Mouse (Mus musculus): ENCODE measurements around the gene Baz2a.
"Not testable (repeated sequence)": the region's sequence is repeated elsewhere in the genome, so short reads cannot be mapped to it uniquely, and the experiment has no call there.

Baz2a gene

GRCm38 (mm10) chr10:128091564-128092505 lies at the start of gene Baz2a:
Baz2a (plus strand) TSS chr10:128091577.
- DNase-seq, result peak; percentile 61 to 70

- DNase-seq, result no peak
Measured at GRCm38 (mm10) chr10:128041636-128042035, 49.7 kb upstream of the Baz2a start.

- DNase-seq, result no peak
Measured at GRCm38 (mm10) chr10:128042466-128042865, 48.9 kb upstream of the Baz2a start.

GRCm38 (mm10) chr10:128043041-128043835 lies 48.1 kb upstream of the Baz2a start:
- DNase-seq, result no peak

- DNase-seq, result no peak
Measured at GRCm38 (mm10) chr10:128048157-128048556, 43.2 kb upstream of the Baz2a start.

- DNase-seq, result no peak
Measured at GRCm38 (mm10) chr10:128049741-128050140, 41.6 kb upstream of the Baz2a start.

DNA sequence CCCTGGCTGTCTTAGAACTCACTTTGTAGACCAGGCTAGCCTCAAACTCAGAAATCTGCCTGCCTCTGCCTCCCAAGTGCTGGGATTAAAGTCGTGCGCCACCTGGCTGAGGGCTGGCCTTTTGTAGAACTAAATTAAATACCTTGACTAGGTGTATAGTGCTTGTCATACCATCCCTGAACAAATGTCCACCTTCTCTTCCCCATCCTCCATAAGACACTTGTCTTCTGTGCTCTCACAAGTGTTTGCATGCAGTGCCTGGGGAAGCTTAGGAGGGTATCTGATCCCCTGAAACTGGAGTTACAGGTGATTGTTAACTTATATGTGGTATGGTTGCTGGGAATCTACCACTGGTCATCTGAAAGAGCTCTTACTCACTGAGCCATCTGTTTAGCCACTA lies 41.0 kb upstream of the Baz2a start:
- DNase-seq, result no peak

GRCm38 (mm10) chr10:128051589-128051988 lies 39.8 kb upstream of the Baz2a start:
- no peak for DNase-seq

DNA sequence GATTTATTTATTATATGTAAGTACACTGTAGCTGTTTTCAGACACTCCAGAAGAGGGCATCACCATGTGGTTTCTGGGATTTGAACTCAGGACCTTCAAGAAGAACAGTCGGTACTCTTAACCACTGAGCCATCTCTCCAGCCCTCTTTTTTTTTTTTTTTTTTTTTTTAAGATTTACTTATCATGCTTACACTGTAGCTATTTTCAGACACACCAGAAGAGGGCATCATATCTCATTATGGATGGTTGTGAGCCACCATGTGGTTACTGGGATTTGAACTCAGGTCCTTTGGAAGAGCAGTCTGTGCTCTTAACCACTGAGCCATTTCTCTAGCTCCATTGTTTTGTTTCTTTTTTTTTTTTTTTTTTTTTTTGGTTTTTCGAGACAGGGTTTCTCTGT lies 39.2 kb upstream of the Baz2a start:
- not testable (repeated sequence) for DNase-seq

- no peak for DNase-seq
Measured at GRCm38 (mm10) chr10:128053001-128053400, 38.4 kb upstream of the Baz2a start.

GRCm38 (mm10) chr10:128058184-128058583 lies 33.2 kb upstream of the Baz2a start:
- no peak for DNase-seq

DNA sequence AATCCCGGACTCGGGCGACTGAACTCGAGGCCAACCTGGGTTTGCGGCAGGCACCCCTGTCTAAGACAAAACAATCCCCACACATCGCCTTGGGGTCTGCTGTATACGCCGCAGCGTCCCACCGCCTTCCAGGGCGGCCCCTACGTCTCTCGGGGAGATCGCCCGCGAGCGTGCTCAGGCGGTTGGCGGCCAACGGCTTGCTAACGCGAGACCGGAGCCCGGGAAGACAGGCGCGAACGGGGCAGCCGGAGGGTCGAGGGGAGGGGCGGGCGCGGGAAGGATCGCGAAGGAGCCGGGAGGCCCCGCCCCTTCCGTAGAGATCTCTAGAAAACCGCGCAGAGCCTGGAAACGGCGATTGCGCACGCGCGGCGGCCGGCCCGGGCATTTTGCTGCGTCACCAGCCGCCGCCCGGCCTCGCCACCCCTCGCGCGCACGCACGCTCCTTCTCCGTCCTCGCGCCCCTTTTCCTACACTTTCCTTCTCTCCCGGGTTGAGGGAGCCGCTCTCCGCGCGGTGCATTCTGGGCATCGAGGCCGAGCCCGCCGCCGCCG lies 32.7 kb upstream of the Baz2a start, which contains the start of gene Ptges3:
Gene Ptges3, plus strand, starts transcription at position 354 of the 551 bp plus-strand sequence.
- DNase-seq, result peak; percentile 99

DNA sequence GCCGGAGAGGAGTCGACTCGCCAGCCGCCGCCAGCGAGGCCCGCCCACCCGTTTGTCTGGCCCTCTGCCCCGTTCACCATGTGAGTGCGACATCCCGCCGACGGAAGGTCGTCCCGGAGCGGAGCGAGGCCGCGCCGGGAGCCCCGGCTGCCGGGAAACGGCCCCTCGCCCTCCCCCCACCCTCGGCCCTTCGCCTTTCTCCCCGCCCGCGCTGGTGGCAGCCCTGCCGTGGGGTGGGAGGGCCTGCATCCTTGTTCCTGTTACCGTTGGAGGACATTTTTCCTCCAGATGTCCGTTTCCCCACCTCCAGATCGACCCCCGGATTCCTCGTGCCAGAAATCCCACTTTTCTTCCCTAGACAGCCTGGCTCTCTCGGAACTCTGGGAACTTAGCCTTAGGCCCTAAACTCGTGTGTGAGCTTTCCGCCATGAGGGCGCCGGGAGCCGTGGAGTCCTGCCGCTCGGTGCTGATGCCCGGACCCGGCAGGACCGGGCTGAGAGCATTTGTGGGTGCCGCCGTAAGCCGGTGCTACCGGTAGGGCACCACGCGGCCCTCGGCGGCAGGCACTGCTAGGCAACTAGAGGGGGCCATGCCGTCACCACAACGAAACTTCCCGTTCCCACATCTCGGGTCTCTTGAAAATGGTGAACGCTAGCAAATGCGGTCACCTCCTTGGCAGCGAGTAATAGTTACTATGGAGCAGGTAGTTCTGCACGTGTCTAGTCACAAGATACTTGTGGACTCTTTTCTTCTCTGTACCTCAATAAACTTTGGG lies 32.0 kb upstream of the Baz2a start:
- peak; percentile 68 to 74 for DNase-seq

DNA sequence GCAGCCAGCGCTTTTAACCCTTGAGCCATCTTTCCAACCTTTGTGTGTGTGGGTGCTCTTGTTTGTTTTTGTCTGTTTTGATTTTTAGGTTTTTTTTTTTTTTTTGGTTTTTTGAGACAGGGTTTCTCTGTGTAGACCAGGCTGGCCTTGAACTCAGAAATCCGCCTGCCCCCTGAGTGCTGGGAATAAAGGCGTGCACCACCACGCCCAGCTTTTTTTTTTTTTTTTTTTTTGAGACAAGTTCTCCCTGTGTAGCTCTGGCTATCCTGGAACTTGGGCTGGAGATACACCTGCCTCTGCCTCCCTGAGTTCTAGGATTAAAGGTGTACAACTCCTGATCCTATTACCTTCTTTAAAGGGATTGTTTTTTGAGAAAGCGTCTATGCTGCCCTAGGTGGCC lies 30.3 kb upstream of the Baz2a start:
- DNase-seq, result no peak

DNA sequence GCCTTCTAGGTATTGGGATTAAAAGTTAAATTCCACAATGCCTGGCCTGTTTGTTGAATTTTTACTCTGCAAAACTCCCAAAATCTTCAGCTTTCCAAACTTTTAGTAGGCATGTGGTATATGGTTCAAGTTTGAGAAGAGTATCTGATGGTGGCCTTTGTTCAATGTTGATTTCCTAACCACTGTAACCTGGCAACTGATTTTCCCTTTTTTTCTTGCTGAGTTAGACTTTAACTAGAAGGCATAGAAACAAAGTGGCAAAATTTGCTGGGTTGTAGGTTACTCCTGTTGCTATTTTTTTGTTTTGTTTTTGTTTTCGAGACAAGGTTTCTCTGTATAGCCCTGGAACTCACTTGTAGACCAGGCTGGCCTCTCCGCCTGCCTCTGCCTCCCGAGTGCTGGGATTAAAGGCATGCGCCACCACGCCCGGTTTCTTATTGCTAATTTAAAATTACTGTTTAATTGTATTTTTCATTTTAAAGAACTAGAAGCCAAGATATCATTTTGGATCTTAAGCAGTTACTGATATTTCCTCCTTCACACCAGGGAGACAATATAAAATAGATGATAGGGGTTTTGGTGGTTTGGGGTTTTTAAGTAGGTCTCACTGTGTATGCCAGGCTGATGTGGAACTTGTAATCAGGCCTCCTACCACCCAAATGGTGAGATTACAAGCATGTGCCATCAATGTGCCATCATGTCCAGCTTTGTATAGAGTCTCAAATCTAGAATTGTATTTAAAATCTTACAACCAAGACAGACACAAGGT lies 29.0 kb upstream of the Baz2a start:
- DNase-seq, result no peak

GRCm38 (mm10) chr10:128066072-128066471 lies 25.3 kb upstream of the Baz2a start:
- DNase-seq, result no peak

- DNase-seq, result no peak
Measured at GRCm38 (mm10) chr10:128069201-128069600, 22.2 kb upstream of the Baz2a start.

DNA sequence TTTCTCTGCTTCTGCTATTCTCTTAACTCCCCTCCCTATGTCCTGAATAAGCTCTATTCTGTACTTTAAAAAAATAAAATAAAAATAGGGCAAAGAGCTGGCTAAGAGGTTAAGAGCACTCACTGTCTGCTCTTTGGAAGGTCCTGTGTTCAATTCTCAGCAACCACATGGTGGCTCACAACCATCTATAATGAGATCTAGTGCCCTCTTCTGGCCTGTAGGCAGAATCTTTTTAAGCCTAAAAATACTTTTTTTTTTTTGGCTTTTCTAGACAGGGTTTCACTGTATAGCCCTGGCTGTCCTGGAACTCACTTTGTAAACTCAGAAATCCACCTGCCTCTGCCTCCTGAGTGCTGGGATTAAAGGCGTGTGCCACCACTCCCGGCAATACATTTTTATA lies 20.9 kb upstream of the Baz2a start:
- not testable (repeated sequence) for DNase-seq

DNA sequence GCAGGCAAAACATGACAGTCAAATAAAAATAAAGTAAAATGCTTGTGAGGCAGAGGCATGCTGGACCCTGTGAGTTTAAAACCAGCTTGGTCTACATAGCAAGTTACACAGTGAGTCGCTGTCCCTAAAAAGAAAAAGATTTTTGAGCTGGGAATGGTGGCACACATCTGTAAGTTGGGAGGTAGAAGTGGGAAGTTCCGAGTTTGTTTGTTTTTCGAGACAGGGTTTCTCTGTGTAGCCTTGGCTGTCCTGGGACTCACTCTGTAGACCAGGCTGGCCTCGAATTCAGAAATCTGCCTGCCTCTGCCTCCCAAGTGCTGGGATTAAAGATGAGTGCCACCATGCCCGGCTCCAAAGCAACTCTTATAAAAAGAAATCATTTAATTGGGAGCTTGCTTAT lies 13.1 kb upstream of the Baz2a start:
- DNase-seq, result not testable (repeated sequence)

DNA sequence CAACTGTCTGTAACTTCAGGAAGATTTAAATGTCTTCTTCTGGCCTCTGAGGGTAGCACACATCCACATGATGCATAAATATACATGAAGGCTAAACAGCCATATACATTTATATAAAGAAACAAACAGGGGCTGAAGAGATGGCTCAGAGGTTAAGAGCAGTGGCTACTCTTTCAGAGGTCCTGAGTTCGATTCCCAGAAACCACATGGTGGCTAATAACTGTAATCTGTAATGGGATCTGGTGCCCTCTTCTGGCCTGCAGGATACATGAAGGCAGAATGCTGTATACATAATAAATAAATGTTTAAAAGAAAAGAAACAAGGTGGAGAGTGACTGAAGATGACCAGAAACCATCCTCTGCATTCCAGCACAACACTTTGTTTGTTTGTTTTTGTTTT lies 10.9 kb upstream of the Baz2a start:
- DNase-seq, result peak in 1 of 2 experiments; percentile 23

- no peak for DNase-seq
Measured at GRCm38 (mm10) chr10:128081807-128082476, 9.4 kb upstream of the Baz2a start.

Data from lung, postnatal 4 days (tissue).